Mouse (Mus musculus): ENCODE measurements around the gene Zfp385b. TPM values are rescaled to one million over a fixed set of nuclear protein-coding genes. Genes with fewer than 3 reads are reported as not detected.

The Zfp385b gene
- polyA plus RNA-seq, 1 experiment, result not detected

DNA sequence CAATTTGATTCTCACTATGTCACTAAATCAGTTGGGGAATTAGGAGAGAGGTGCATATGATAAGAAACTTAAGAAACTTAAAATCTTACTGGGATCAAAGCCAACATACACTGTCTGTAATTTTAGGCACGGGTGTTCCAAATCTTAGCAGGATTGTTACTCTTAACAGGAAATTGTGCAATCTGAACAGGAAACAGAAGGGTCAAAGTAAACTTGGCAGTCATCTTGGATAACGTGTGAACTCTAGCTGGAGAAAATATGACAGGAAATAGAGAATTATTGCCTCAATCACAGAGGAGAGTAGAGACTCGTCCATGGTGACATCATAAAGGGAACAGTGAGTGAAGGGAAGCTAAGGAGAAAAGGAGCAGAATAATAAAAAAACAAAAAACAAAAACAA is 69.8 kb downstream of the Zfp385b start:
- no peak for TF ChIP-seq GATA1 (IDR thresholded peaks at IDR 0.05; ENCODE audit: low read length)

DNA sequence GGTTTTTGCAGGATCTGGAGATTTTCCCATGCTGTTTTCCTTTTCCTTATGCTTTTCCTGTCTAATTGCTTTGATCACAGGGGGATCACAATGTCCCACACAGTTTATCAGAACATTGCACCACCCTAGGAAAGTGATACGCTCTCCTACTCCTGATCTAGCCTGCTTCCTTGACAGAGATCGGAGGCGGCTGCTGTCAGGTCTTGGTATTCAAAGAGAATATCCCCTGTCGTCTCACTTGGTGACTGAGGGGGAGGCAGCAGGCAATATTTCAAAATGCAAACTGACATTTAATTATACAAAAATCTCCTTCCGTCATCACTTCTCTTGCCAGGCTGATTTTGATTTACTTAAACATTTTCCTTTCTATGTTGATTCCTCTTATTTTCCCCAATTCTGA is 73.0 kb downstream of the Zfp385b start:
- no peak for TF ChIP-seq GATA1 (IDR thresholded peaks at IDR 0.05; ENCODE audit: low read length)

DNA sequence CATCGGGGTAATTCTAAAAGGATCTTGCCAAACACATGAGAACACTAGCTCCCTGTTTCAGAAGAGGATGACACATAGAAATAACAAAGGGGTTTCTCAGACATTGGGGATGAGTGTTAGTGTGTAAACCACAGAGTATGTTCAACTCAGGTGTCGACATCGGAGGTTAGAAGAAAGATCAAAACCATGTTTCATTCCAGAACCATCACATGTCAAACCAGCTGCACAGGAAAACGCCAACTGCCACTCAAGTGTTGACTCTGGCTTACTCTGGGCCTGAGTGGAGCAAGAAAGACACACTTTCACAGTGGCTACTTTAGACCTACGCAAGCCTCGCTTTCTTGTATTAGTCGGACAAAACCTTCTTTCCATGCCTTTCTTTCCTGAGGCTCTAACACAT is 74.2 kb downstream of the Zfp385b start:
- no peak for TF ChIP-seq GATA1 (IDR thresholded peaks at IDR 0.05; ENCODE audit: low read length)

GRCm38 (mm10) chr2:77742359-77742758 is 77.1 kb downstream of the Zfp385b start:
- TF ChIP-seq GATA1 (IDR thresholded peaks at IDR 0.05; ENCODE audit: low read length), result no peak

DNA sequence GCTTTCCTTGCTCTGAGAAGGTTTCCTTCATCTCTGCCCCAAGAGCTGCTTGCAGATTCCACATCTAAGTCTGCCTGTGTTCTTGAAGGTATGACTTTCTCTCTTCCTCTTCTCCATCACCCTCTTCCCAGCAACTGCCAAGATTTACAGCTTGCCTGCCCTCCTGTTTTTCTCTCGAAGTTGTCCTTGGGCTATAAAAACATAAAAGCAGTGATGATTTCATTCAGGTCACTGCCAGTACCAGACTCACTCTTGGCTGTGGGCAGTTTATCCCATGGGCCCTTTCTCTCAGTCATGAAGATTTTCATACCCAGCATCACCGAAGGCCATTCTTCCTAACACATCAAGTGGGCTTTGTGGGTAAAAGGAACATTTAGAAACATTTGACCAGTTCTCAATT is 89.2 kb downstream of the Zfp385b start:
- no peak for TF ChIP-seq GATA1 (IDR thresholded peaks at IDR 0.05; ENCODE audit: low read length)

GRCm38 (mm10) chr2:77726798-77727197 is 92.6 kb downstream of the Zfp385b start:
- no peak for TF ChIP-seq GATA1 (IDR thresholded peaks at IDR 0.05; ENCODE audit: low read length)

DNA sequence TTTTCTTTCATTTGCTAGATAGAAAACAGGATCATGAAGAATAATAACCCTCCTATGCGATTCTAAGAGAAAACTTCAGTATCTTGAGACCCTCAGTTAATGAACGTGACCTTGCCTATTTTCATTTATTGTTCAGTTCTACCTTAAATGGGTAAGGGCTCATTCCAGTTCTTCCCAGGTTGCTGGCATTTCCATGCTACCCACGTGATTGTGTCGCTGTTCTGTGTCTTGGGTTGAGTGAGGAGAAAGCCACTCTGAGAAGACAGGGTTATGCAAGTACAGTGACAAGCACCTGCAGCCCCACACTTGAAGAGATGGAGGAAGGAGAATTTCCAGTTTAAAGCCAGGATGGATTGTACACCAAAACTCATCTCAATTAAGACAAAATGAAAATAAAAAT is 98.6 kb downstream of the Zfp385b start:
- no peak for TF ChIP-seq GATA1 (IDR thresholded peaks at IDR 0.05; ENCODE audit: low read length)

- no peak for TF ChIP-seq GATA1 (IDR thresholded peaks at IDR 0.05; ENCODE audit: low read length)
Measured at GRCm38 (mm10) chr2:77716367-77716766, 103.1 kb downstream of the Zfp385b start.

GRCm38 (mm10) chr2:77713886-77714285 is 105.6 kb downstream of the Zfp385b start:
- TF ChIP-seq GATA1 (IDR thresholded peaks at IDR 0.05; ENCODE audit: low read length), result no peak

DNA sequence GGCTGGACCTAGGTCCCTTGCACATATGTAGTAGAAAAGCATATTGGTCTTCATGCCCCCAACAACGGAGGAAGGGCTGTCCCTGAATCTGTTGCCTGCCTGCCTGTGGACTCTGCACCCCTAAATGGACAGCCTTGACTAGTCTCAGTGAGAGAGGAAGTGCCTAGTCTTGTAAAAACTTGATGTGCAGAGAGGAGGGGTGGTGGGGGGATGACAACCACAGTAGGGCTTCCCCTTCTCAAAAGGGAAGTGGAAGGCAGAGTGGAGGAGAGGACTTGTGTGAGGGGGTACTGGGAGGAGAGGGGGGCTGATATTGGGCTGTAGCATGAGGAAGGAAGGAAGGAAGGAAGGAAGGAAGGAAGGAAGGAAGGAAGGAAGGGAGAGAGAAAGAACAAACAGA is 107.7 kb downstream of the Zfp385b start:
- no peak for TF ChIP-seq GATA1 (IDR thresholded peaks at IDR 0.05; ENCODE audit: low read length)

GRCm38 (mm10) chr2:77709206-77709794 is 110.1 kb downstream of the Zfp385b start:
- no peak for TF ChIP-seq GATA1 (IDR thresholded peaks at IDR 0.05; ENCODE audit: low read length)

DNA sequence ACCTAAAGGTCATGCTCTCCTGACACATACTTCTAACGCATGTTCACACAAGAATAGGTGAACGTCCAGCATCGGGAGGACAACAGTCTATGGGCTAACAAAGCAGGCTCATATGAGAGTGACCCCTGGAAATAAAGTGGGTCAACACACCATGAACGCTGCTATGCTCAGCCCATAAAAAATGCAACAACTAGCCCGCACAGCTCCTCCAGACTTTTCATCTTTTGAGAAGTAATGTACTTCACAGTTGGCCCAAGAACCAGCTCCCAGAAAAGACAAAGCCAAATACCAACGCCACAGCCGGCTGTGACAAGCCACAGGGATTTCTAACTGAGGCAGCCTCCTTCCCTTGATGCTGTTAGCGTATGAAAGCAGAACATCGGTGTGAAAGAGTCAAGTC is 112.3 kb downstream of the Zfp385b start:
- TF ChIP-seq GATA1 (IDR thresholded peaks at IDR 0.05; ENCODE audit: low read length), result no peak

DNA sequence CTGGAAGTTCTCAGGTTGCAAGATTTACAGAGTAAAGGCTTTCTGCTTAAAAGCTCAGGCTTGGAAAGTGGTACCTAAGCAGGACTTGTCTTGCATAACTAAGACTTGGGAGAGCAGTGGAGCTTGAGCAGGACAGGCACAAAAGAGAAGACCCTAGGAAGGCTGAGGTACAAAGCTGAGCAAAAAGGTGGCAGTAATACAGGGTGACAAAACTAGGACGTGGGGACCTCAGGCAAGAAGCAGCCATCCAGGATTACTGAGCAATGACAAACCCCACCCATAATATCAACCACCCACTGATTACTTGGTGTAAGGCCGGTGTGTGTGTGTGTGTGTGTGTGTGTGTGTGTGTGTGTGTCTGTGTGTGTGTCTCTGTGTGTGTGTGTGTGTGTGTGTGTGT is 114.0 kb downstream of the Zfp385b start:
- no peak for TF ChIP-seq GATA1 (IDR thresholded peaks at IDR 0.05; ENCODE audit: low read length)

GRCm38 (mm10) chr2:77703080-77703479 is 116.4 kb downstream of the Zfp385b start:
- TF ChIP-seq GATA1 (IDR thresholded peaks at IDR 0.05; ENCODE audit: low read length), result no peak

DNA sequence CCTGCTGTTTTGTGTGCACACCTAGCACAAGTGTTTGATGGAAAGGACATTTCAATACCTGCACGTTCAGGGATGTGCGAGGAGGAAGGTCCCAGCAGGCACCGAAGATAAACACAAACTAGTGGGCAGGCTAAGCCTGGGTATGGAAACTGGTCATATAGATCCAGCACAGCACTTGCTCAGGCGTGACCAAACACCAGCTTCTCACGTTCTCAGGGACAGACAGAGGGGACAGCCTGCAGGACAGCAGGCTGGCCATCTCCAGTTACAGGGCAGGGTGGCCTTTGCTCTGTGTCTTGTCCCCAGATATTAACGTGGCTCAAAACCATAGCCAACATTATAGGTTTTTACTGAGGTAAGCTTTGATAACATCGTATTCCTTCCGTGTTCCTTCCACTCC is 128.3 kb downstream of the Zfp385b start:
- TF ChIP-seq GATA1 (IDR thresholded peaks at IDR 0.05; ENCODE audit: low read length), result no peak

- TF ChIP-seq GATA1 (IDR thresholded peaks at IDR 0.05; ENCODE audit: low read length), result no peak
Measured at GRCm38 (mm10) chr2:77690316-77690715, 129.1 kb downstream of the Zfp385b start.

DNA sequence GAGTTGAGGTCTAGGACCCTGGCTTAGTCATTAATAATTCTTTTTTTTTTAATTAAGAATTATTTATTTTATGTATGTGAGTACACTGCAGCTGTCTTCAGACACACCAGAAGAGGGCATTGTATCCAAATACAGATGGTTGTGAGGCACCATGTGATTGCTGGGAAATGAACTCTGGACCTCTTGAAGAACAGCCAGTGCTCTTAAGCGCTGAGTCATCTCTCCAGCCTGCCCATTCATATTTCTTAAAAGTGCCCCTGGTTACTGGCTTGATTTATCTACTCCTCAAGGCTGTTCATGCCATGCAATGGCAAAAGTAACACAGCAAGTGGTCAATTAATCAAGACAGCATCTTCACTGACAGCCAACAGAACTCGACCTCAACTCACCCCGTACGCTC is 130.8 kb downstream of the Zfp385b start:
- no peak for TF ChIP-seq GATA1 (IDR thresholded peaks at IDR 0.05; ENCODE audit: low read length)

- no peak for TF ChIP-seq GATA1 (IDR thresholded peaks at IDR 0.05; ENCODE audit: low read length)
Measured at GRCm38 (mm10) chr2:77684088-77684487, 135.4 kb downstream of the Zfp385b start.
